ENCODE assay signal across 8 mouse cellular contexts in genomic region chr17:33950131-33950625, GRCm38 (mm10). TPM values are rescaled to one million over a fixed set of nuclear protein-coding genes. Genes with fewer than 3 reads are reported as not detected.
DNase-seq lines count a peak whose midpoint lies in the region; ATAC-seq and TF ChIP-seq lines count a peak whose summit lies in the region.

No protein-coding gene starts in this region.

- peaks cover 76% of the 10 kb centered on the region for H3K36me3 ChIP-seq in limb, embryonic 14.5 days (ENCODE audit: control insufficient read depth, insufficient read depth, low read length)
- H3K36me3 ChIP-seq in stomach, postnatal 0 days (ENCODE audit: control insufficient read depth, insufficient read depth, low read length), result peaks cover 13% of the 10 kb centered on the region

- H3K9me3 ChIP-seq in limb, embryonic 14.5 days (ENCODE audit: control insufficient read depth, low read length), result no peaks in the 10 kb centered on the region
- no peaks in the 10 kb centered on the region for H3K9me3 ChIP-seq in stomach, postnatal 0 days (ENCODE audit: control insufficient read depth, low read length)

- peak overlapping the region; percentile 63 for H3K9ac ChIP-seq in limb, embryonic 14.5 days (ENCODE audit: low read depth, low read length, severe bottlenecking)
- H3K9ac ChIP-seq in stomach, postnatal 0 days (ENCODE audit: low read length), result peak overlapping the region; percentile 72

- no peak for ATAC-seq in limb, embryonic 14.5 days (ENCODE audit: low FRiP score, low read depth)
- ATAC-seq in stomach, postnatal 0 days (ENCODE audit: low FRiP score, low TSS enrichment), result no peak

- DNase-seq in cerebellum, adult 2 months, result no peak
- DNase-seq in cerebellum, postnatal 10 days, result no peak
- DNase-seq in ovary, postnatal 36 days (ENCODE audit: low spot score), result peak; percentile 7
- DNase-seq in ovary, postnatal 10 days (ENCODE audit: low spot score), result no peak
- DNase-seq in limb, embryonic 14.5 days (ENCODE audit: low spot score), result no peak
- no peak for DNase-seq in stomach, postnatal 0 days (ENCODE audit: low spot score)
- DNase-seq in right cerebral cortex, postnatal 25 days, result no peak
- DNase-seq in kidney, adult 18-20 months, result no peak

- TF ChIP-seq POLR2A in cerebellum, adult 2 months (IDR thresholded peaks at IDR 0.05; ENCODE audit: borderline replicate concordance, insufficient read depth, low read length), result no peak
- TF ChIP-seq POLR2A in limb, embryonic 14.5 days (IDR thresholded peaks at IDR 0.05; ENCODE audit: borderline replicate concordance, extremely low read depth, insufficient read depth, insufficient read length), result no peak

- TF ChIP-seq EP300 in stomach, postnatal 0 days (optimal IDR thresholded peaks at IDR 0.05), result no peak

- H3K4me2 ChIP-seq in limb, embryonic 14.5 days (replicated peaks; ENCODE audit: low read depth, low read length, severe bottlenecking), result peak overlapping the region; percentile 85
- peak overlapping the region; percentile 87 for H3K4me2 ChIP-seq in stomach, postnatal 0 days (replicated peaks; ENCODE audit: low read depth)

- TF ChIP-seq CTCF in cerebellum, adult 2 months (IDR thresholded peaks at IDR 0.05; ENCODE audit: borderline replicate concordance, insufficient read depth, low read depth, low read length), result no peak
- no peak for TF ChIP-seq CTCF in stomach, postnatal 0 days (IDR thresholded peaks at IDR 0.05; ENCODE audit: low read depth)

- H3K4me3 ChIP-seq in cerebellum, adult 2 months (replicated peaks; ENCODE audit: insufficient read depth, low read depth, low read length), result peak overlapping the region; percentile 71
- H3K4me3 ChIP-seq in limb, embryonic 14.5 days (replicated peaks; ENCODE audit: low read length), result peak overlapping the region; percentile 43
- H3K4me3 ChIP-seq in stomach, postnatal 0 days (ENCODE audit: low read depth, low read length), result peak overlapping the region; percentile 50

- H3K27me3 ChIP-seq in cerebellum, adult 2 months (ENCODE audit: control insufficient read depth, insufficient read depth, low read length), result no peaks in the 10 kb centered on the region
- H3K27me3 ChIP-seq in limb, embryonic 14.5 days (ENCODE audit: control insufficient read depth, insufficient read depth, low read length), result no peaks in the 10 kb centered on the region
- no peaks in the 10 kb centered on the region for H3K27me3 ChIP-seq in stomach, postnatal 0 days (ENCODE audit: control insufficient read depth, insufficient read depth, low read length)

- peak overlapping the region; percentile 30 for H3K27ac ChIP-seq in cerebellum, adult 2 months (ENCODE audit: insufficient read depth, low read length)
- H3K27ac ChIP-seq in limb, embryonic 14.5 days (replicated peaks; ENCODE audit: low read depth, low read length), result peak overlapping the region; percentile 88
- peak overlapping the region; percentile 94 for H3K27ac ChIP-seq in stomach, postnatal 0 days (replicated peaks)

- H3K4me1 ChIP-seq in cerebellum, adult 2 months (ENCODE audit: control insufficient read depth, insufficient read depth, low read length), result peaks cover 16% of the 10 kb centered on the region
- peaks cover 32% of the 10 kb centered on the region for H3K4me1 ChIP-seq in limb, embryonic 14.5 days (ENCODE audit: control insufficient read depth, insufficient read depth, low read length)
- H3K4me1 ChIP-seq in stomach, postnatal 0 days (replicated peaks; ENCODE audit: control insufficient read depth, insufficient read depth), result peaks cover 6% of the 10 kb centered on the region

- WGBS in cerebellum, adult 2 months, result 54% methylated on average over 10 of the region's 10 CpGs
- WGBS in limb, embryonic 14.5 days, result 77% methylated on average over 10 of the region's 10 CpGs
- WGBS in stomach, postnatal 0 days, result 72% methylated on average over 10 of the region's 10 CpGs

RNA-seq across cellular contexts. Expression of gene B3galt4, which starts 1.1 kb away (rescaled TPM):
- polyA plus RNA-seq in cerebellum, adult 2 months (2012; rRNA removed), result 8.4 and 8.6 TPM in 2 replicates
- 7.7 and 9.3 TPM in 2 replicates for polyA plus RNA-seq in limb, embryonic 14.5 days (2012; rRNA removed)
- 4.0 and 6.6 TPM in 2 replicates for polyA plus RNA-seq in limb, embryonic 14.5 days (2014; fragmentation: Nextera tagmentation; extraction: Ambion mirVana)
- polyA plus RNA-seq in stomach, postnatal 0 days (2015; fragmentation: Nextera tagmentation; extraction: Ambion mirVana), result 15.0 and 15.2 TPM in 2 replicates

RNA-seq across cellular contexts. Expression of gene Vps52, which starts 5.4 kb away (rescaled TPM):
- polyA plus RNA-seq in cerebellum, adult 2 months (2012; rRNA removed), result 73.5 and 77.0 TPM in 2 replicates
- 48.8 and 62.7 TPM in 2 replicates for polyA plus RNA-seq in limb, embryonic 14.5 days (2012; rRNA removed)
- polyA plus RNA-seq in limb, embryonic 14.5 days (2014; fragmentation: Nextera tagmentation; extraction: Ambion mirVana), result 38.6 and 43.4 TPM in 2 replicates
- polyA plus RNA-seq in stomach, postnatal 0 days (2015; fragmentation: Nextera tagmentation; extraction: Ambion mirVana), result 24.7 and 26.3 TPM in 2 replicates

RNA-seq across cellular contexts. Expression of gene Rps18, which starts 5.6 kb away (rescaled TPM):
- polyA plus RNA-seq in cerebellum, adult 2 months (2012; rRNA removed), result 283 and 320 TPM in 2 replicates
- polyA plus RNA-seq in limb, embryonic 14.5 days (2012; rRNA removed), result 1,284 and 1,402 TPM in 2 replicates
- polyA plus RNA-seq in limb, embryonic 14.5 days (2014; fragmentation: Nextera tagmentation; extraction: Ambion mirVana), result 2,129 and 2,245 TPM in 2 replicates
- 1,740 and 1,781 TPM in 2 replicates for polyA plus RNA-seq in stomach, postnatal 0 days (2015; fragmentation: Nextera tagmentation; extraction: Ambion mirVana)

RNA-seq across cellular contexts. Expression of gene Wdr46, which starts 9.7 kb away (rescaled TPM):
- 13.3 and 14.0 TPM in 2 replicates for polyA plus RNA-seq in cerebellum, adult 2 months (2012; rRNA removed)
- 30.5 and 30.9 TPM in 2 replicates for polyA plus RNA-seq in limb, embryonic 14.5 days (2012; rRNA removed)
- polyA plus RNA-seq in limb, embryonic 14.5 days (2014; fragmentation: Nextera tagmentation; extraction: Ambion mirVana), result 21.6 and 25.0 TPM in 2 replicates
- polyA plus RNA-seq in stomach, postnatal 0 days (2015; fragmentation: Nextera tagmentation; extraction: Ambion mirVana), result 17.1 and 20.2 TPM in 2 replicates

RNA-seq across cellular contexts. Expression of gene Pfdn6, which starts 10.0 kb away (rescaled TPM):
- 117 and 135 TPM in 2 replicates for polyA plus RNA-seq in cerebellum, adult 2 months (2012; rRNA removed)
- 53.6 and 104 TPM in 2 replicates for polyA plus RNA-seq in limb, embryonic 14.5 days (2012; rRNA removed)
- polyA plus RNA-seq in limb, embryonic 14.5 days (2014; fragmentation: Nextera tagmentation; extraction: Ambion mirVana), result 135 and 142 TPM in 2 replicates
- 92.7 and 96.8 TPM in 2 replicates for polyA plus RNA-seq in stomach, postnatal 0 days (2015; fragmentation: Nextera tagmentation; extraction: Ambion mirVana)

Comparison
In these comparisons a context has a peak if more than half of its experiments do, and no peak if none do; other contexts are left out.
1. H3K27ac ChIP-seq: peak in every context shown above with its lines; median percentile 94 in stomach, postnatal 0 days; 88 in limb, embryonic 14.5 days; 30 in cerebellum, adult 2 months.